Mouse (Mus musculus) kidney, postnatal 0 days (tissue): Measurements from ENCODE around the gene Acot7. TPM values are rescaled to one million over a fixed set of nuclear protein-coding genes. Genes with fewer than 3 reads are reported as not detected.

ENCODE experiments used
- ATAC-seq: fragments of 200-750 bp; cut with Nextera tagmentation; replicated peaks from 2 replicates; pipeline ENCODE4 v1.8.0; 2017; ENCODE audit warnings: low read depth, moderate number of reproducible peaks, moderate TSS enrichment, moderate library complexity; ENCODE audit not compliant: low FRiP score
- DNase-seq: peaks from one replicate; pipeline ENCODE4 v3.0.0-alpha.2; 2016; ENCODE audit warnings: low spot score
- H3K27ac ChIP-seq: fragments of 300-500 bp; sonication (generic); 2 replicates; pipeline ENCODE4 v1.5.1; 2014; ENCODE audit warnings: mild to moderate bottlenecking
- H3K27me3 ChIP-seq: fragments of 300-500 bp; sonication (generic); 2 replicates; pipeline ENCODE4 v1.6.1; 2014; ENCODE audit warnings: low read length, mixed read lengths; ENCODE audit not compliant: insufficient read depth
- H3K36me3 ChIP-seq: fragments of 300-500 bp; sonication (generic); 2 replicates; pipeline ENCODE4 v1.6.1; 2014; ENCODE audit warnings: low read length, mixed read lengths; ENCODE audit not compliant: insufficient read depth
- H3K4me1 ChIP-seq: fragments of 300-500 bp; sonication (generic); replicated peaks from 2 replicates; pipeline ENCODE4 v1.6.1; 2014; ENCODE audit warnings: antibody characterized with exemption, low read length, mixed read lengths; ENCODE audit not compliant: insufficient read depth
- H3K4me2 ChIP-seq: fragments of 300-500 bp; sonication (generic); 2 replicates; pipeline ENCODE4 v1.6.1; 2014; ENCODE audit warnings: mild to moderate bottlenecking, low read length, moderate library complexity, mixed read lengths
- H3K4me3 ChIP-seq: fragments of 300-500 bp; sonication (generic); replicated peaks from 2 replicates; pipeline ENCODE4 v1.5.1; 2014; ENCODE audit warnings: low read depth, low read length
- H3K9ac ChIP-seq: fragments of 300-500 bp; sonication (generic); 2 replicates; pipeline ENCODE4 v1.6.1; 2014; ENCODE audit warnings: low read depth, low read length
- H3K9me3 ChIP-seq: fragments of 300-500 bp; sonication (generic); replicated peaks from 2 replicates; pipeline ENCODE4 v1.6.1; 2016; ENCODE audit warnings: low read length, inconsistent platforms, mixed read lengths
- CTCF ChIP-seq: IDR thresholded peaks from 2 replicates; pipeline ENCODE4 v1.5.1; 2016; ENCODE audit warnings: antibody characterized with exemption, low read depth, mild to moderate bottlenecking, moderate library complexity
- WGBS: fragments of 180-500 bp; shearing (Covaris S2); extraction: QIAGEN DNeasy Blood & Tissue Kit; methylation state at CpG from one replicate; pipeline ENCODE4 v1.1.7; 2014; 5-methylcytosine and 5-hydroxymethylcytosine counted together
- polyA plus RNA-seq: library from polyadenylated mRNA; unstranded; fragments of >200 nt; fragmentation: Nextera tagmentation; extraction: Ambion mirVana; gene quantifications from 2 replicates; pipeline ENCODE4 v1.2.1, GENCODE M21; 2015

Gene Acot7
- polyA plus RNA-seq: 56.4 and 63.5 TPM in 2 replicates

DNA sequence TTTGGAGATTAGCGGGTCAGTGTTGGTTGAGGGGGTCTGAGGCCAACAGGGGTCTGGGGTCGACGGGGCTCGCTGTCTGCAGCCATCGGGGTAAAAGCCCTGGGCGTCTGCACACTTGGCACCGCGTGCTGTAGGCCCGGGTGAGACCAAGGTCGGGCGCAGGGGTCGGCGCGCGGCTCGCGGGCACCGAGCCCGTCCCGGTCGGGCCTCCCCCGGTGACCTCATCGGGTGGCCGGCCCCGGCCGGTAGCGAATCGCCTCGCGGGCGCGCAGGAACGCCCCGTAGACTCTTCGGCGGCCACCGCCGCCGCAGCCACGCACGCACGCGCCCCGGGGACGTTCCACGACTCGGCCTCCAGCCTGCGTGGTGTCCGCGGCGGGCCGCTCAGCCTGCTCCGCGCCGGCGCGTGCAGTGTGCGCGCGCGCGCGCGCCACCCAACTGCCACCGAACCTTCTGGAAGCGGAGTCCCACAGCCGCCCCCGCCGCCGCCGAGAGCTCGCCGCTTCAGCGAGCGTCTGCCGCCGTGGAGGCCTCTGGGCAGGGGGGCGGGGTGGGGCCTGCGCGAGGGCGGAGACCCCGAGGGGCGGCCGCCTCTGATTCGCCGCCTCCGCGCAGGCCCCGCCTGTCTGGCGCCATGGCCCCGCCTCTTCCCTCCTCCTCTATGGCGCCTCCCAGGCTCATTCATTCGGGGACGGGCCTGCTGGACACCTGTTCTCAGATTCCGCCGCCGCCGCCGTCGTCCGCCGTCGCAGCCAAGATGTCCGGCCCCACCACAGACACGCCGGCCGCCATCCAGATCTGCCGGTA lies at the start of gene Acot7:
Acot7 (plus strand) TSS at position 598 of the 807 bp plus-strand sequence.
- Histone ChIP-seq H3K4me1 (0 out of 2 replicates have a peak, but pooled peaks cover 12% of the 10 kb centered on the region), H3K36me3 (no peaks in the 10 kb centered on the region), H3K9me3 (no peaks in the 10 kb centered on the region), H3K4me3 (peak within 1 kb of the TSS; percentile 64), H3K27ac (peak within 1 kb of the TSS; percentile 88), H3K27me3 (no peaks in the 10 kb centered on the region), H3K9ac (peak within 1 kb of the TSS; percentile 85), H3K4me2 (peak within 1 kb of the TSS; percentile 91)
- TF ChIP-seq CTCF: no peak
- 1% methylated on average over 94 of the region's 108 CpGs for WGBS
- ATAC-seq: peak; percentile 95
- peak; percentile 95 for DNase-seq

DNA sequence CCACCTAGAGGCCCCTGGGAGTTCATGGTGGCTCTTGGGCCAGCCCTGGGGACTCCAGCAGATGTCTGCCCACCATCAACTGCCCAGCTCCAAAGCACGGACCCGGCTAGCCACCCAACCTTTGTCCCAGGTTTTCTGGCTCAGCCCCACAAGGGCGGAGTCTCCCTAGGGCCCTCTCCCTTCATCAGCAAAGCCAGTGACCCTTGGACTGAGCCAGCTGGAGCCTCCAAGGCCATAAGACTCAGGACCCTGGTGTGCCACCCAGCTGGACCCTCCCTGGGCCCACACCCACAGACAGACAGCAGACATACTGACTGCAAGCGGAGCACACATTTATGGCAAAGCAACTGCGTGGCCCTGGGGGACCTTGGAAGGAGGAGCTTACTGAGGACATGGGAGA lies 49.1 kb upstream of the Acot7 start:
- DNase-seq (no peak), ATAC-seq (peak; percentile 21)
- no peak for TF ChIP-seq CTCF
- Histone ChIP-seq H3K27me3 (peaks cover 48% of the 10 kb centered on the region), H3K36me3 (no peaks in the 10 kb centered on the region), H3K4me1 (peaks cover 37% of the 10 kb centered on the region), H3K4me3 (no peak overlapping the region), H3K27ac (peak overlapping the region; percentile 57; the same call in 1 of the 2 replicates), H3K9me3 (no peaks in the 10 kb centered on the region), H3K4me2 (peak overlapping the region; percentile 37; the same call in 1 of the 2 replicates), H3K9ac (no peak overlapping the region)
- WGBS: 57% methylated on average over 5 of the region's 5 CpGs

DNA sequence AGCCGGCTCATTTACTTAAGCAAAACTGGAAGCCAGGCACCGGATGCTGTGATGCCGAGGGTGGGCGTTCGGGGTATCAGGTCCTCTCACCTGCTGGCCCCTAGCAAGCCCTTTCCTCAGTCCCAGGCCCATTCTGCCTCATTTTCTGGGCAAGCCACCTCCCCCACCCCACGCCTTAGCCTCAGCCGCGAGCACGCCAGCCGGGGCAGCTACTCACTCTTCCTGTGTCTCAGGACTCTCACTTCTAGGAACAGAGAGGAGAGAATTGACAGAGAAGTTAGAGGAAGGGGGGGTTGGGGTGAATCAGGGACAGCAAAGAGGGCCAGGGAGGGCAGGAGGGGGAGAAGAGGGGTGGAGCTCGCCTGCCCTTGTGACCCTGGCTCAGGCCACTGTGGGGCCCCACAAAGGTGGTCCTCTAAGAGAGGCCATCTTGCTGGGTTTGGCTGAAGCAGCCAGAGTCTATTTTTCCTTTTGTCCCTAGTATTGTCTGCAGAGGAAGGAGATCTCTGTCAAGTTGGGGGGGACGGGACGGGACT lies 48.5 kb upstream of the Acot7 start:
- peaks cover 37% of the 10 kb centered on the region for H3K4me1 ChIP-seq
- H3K4me3 ChIP-seq: no peak overlapping the region
- no peaks in the 10 kb centered on the region for H3K9me3 ChIP-seq
- peak overlapping the region; percentile 57; the same call in 1 of the 2 replicates for H3K27ac ChIP-seq
- TF ChIP-seq CTCF: no peak
- H3K4me2 ChIP-seq: peak overlapping the region; percentile 37; the same call in 1 of the 2 replicates
- ATAC-seq (no peak), DNase-seq (no peak)
- 32% methylated on average over 13 of the region's 13 CpGs for WGBS
- H3K9ac ChIP-seq: no peak overlapping the region
- H3K27me3 ChIP-seq: peaks cover 42% of the 10 kb centered on the region
- H3K36me3 ChIP-seq: no peaks in the 10 kb centered on the region

DNA sequence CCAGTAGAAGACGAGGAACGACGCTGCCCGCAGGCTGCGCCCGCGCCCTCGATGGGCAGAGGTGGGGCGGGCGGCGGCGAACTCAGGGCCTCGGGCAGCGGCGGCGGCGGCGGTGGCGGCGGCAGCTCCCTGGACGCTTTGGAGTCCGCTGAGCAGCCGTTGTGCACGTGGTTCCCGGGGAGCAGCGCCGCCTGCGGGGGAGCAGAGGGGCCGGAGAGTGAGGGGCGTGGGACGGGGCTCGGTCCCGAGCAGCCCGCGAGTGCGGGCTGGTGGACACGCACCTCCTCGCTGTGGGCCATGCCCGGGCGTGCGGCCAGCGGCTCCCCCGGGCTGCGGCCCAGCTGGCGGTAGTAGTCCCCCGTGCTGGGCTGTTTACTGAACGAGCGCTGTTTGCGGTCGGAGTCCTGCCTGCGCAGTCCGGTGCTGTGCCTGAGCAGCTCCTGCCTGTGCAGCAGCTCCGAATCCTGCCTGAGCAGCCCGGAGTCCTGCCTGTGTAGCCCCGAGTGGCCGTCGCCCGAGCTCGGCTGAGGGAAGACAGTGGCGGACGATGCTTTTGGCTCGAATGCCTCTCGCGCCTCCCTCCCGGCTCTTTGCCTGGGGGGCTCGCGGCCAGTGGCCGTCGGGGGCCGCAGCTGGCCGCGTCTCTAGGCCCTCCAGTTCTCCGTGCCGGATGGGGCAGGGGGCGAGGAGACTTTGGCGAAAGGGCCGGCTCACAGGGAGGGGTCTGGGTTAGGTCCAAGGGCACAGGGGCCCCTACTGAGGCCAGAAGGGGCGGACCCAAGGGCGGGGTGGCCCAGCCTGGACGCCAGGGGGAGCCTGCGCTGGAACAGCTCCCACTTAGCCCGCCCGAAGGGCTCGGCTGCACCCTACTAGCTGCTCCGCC lies 46.9 kb upstream of the Acot7 start:
- TF ChIP-seq CTCF: peak; percentile 57
- Histone ChIP-seq H3K4me2 (peak overlapping the region; percentile 66), H3K27ac (peak overlapping the region; percentile 84), H3K4me1 (peaks cover 27% of the 10 kb centered on the region; the same call in 1 of the 2 replicates), H3K36me3 (no peaks in the 10 kb centered on the region), H3K27me3 (peaks cover 28% of the 10 kb centered on the region), H3K9ac (peak overlapping the region; percentile 53), H3K9me3 (no peaks in the 10 kb centered on the region), H3K4me3 (peak overlapping the region; percentile 37)
- WGBS: under 1% methylated on average over 64 of the region's 85 CpGs
- ATAC-seq (peak; percentile 58), DNase-seq (peak; percentile 71)

DNA sequence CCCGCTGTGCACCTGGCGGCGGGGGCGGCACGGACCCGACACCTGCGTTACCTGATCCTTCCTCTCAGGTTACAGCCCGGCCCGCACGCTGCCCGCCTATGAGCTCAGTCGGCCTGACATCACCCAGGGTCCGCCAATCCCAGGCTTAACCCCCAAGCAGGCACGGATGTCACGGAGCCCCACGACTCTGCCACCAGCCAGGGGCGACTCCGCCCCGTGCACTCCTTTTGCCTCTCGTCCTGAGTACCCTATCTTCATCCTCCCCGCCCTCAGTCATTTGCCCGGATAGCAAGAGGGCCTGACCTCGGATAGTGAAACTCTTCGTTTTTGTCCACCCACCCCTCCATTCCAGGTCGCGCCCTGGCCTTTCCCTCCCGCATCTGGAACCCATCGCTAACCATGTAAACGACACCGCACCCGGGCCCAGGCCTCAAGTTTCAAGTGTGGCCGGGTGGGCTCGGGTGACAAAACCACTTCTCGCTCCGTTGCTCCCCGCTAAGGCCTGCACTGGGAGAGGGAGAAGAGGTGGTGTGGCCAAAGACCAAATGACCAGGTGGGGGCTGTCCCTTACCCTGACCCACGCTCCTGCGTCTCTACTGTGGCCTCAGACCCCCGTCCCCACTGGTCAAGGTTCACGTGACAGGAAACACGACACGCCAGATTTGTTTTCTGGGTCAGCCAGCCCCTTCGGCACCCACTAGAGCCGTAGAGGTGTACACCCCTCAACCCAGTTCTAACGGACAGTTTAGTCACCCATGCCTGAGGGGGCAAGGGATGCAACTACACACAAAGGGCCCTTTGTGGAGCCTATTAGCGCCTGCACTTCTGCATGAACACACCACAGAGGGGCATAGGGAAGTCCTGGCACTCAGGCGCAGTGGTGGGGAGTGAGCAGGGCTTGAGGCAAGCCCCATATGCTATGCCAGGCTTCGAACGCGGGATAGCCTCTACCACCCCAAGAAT lies 45.8 kb upstream of the Acot7 start:
- peak; percentile 68 for DNase-seq
- peak overlapping the region; percentile 53 for H3K9ac ChIP-seq
- peaks cover 21% of the 10 kb centered on the region; the same call in 1 of the 2 replicates for H3K4me1 ChIP-seq
- ATAC-seq: peak; percentile 33
- H3K36me3 ChIP-seq: no peaks in the 10 kb centered on the region
- H3K9me3 ChIP-seq: no peaks in the 10 kb centered on the region
- no peak for TF ChIP-seq CTCF
- peak overlapping the region; percentile 84 for H3K27ac ChIP-seq
- H3K4me2 ChIP-seq: peak overlapping the region; percentile 66
- peak overlapping the region; percentile 37 for H3K4me3 ChIP-seq
- 6% methylated on average over 50 of the region's 50 CpGs for WGBS
- H3K27me3 ChIP-seq: peaks cover 28% of the 10 kb centered on the region
